Mouse (Mus musculus) kidney, embryonic 15.5 days (tissue): ENCODE data around the gene Auh. TPM values are rescaled to one million over a fixed set of nuclear protein-coding genes. Genes with fewer than 3 reads are reported as not detected.

Source experiments
- ATAC-seq: fragments of 200-750 bp; cut with Nextera tagmentation; replicated peaks from 2 replicates; pipeline ENCODE4 v1.8.0; 2017; ENCODE audit warnings: moderate TSS enrichment; ENCODE audit not compliant: low FRiP score
- H3K27ac ChIP-seq: fragments of 300-500 bp; sonication (generic); 2 replicates; pipeline ENCODE4 v1.5.1; 2015; ENCODE audit warnings: mild to moderate bottlenecking, inconsistent platforms
- H3K27me3 ChIP-seq: fragments of 300-500 bp; sonication (generic); 2 replicates; pipeline ENCODE4 v1.6.1; 2015; ENCODE audit warnings: inconsistent platforms
- H3K36me3 ChIP-seq: fragments of 300-500 bp; sonication (generic); 2 replicates; pipeline ENCODE4 v1.6.1; 2015; ENCODE audit warnings: inconsistent platforms
- H3K4me1 ChIP-seq: fragments of 300-500 bp; sonication (generic); 2 replicates; pipeline ENCODE4 v1.6.1; 2015; ENCODE audit warnings: inconsistent platforms
- H3K4me2 ChIP-seq: fragments of 300-500 bp; sonication (generic); 2 replicates; pipeline ENCODE4 v1.6.1; 2015; ENCODE audit warnings: moderate library complexity, mild to moderate bottlenecking, inconsistent platforms
- H3K4me3 ChIP-seq: fragments of 300-500 bp; sonication (generic); replicated peaks from 2 replicates; pipeline ENCODE4 v1.5.1; 2015; ENCODE audit warnings: mild to moderate bottlenecking, inconsistent platforms
- H3K9ac ChIP-seq: fragments of 300-500 bp; sonication (generic); 2 replicates; pipeline ENCODE4 v1.6.1; 2015; ENCODE audit warnings: mild to moderate bottlenecking, inconsistent platforms
- H3K9me3 ChIP-seq: fragments of 300-500 bp; sonication (generic); replicated peaks from 2 replicates; pipeline ENCODE4 v1.6.1; 2016; ENCODE audit warnings: inconsistent platforms
- WGBS: fragments of 180-500 bp; shearing (Covaris S2); methylation state at CpG from one replicate; pipeline ENCODE4 v1.1.7; 2015; ENCODE audit warnings: mixed read lengths; 5-methylcytosine and 5-hydroxymethylcytosine counted together
- polyA plus RNA-seq: library from polyadenylated mRNA; unstranded; fragments of >200 nt; fragmentation: Nextera tagmentation; extraction: Ambion mirVana; gene quantifications from 2 replicates; pipeline ENCODE4 v1.2.1, GENCODE M21; 2015

Gene Auh
- polyA plus RNA-seq: 56.4 and 57.0 TPM in 2 replicates

DNA sequence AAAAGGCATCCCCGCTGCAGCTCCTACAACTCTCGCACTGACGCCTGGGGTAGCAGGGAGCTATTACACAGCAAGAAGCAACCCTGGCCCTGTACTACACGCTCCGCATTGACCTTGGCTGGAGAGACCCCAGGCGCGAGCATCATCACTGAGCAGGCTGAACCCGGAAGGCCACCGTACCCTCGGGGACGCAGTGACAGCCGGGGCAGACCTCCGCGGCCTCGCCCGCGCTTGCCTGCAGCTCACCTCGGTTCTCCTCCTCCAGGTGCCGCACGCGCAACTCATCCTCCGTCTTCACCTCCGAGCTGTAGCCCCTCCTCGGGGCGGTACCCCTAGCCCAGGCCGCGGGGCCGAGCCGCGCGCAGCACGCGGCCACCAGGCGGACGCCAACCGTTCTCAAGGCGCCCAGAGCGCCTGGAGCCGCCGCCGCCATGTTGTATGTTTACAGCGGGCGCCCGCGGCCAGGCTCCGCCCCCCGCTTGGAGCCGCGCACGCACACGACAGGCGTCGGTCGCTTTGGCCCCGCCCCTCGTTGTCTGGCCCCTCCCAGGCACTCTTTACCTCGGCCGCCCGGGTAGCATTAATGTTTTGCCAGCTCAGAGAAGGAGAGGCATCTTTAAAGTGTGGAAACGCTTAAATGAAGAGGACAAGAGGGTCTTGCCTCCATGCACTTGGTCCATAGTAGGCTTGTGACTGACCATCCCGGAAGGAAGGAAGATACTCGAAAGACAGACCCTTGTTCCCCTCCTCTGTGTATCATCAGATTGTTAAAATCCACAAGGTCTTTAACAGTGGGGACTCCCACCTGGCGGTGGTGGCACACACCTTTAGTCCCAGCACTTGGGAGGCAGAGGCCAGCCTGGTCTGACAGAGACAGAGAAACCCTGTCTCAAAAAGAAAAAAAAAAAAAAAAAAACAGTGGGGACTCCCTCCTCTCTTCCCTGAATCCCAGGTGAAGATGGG lies at the start of gene Auh:
Gene Auh, minus strand, starts transcription at position 473 of the 963 bp plus-strand sequence.
- no peaks in the 10 kb centered on the region for H3K9me3 ChIP-seq
- H3K36me3 ChIP-seq: no peaks in the 10 kb centered on the region
- peak within 1 kb of the TSS; percentile 81 for H3K4me3 ChIP-seq
- H3K9ac ChIP-seq: peak within 1 kb of the TSS; percentile 82
- peak within 1 kb of the TSS; percentile 78 for H3K27ac ChIP-seq
- H3K27me3 ChIP-seq: no peaks in the 10 kb centered on the region
- H3K4me1 ChIP-seq: peaks cover 23% of the 10 kb centered on the region
- ATAC-seq: peak; percentile 97
- WGBS: under 1% methylated on average over 63 of the region's 63 CpGs
- peak within 1 kb of the TSS; percentile 63 for H3K4me2 ChIP-seq

DNA sequence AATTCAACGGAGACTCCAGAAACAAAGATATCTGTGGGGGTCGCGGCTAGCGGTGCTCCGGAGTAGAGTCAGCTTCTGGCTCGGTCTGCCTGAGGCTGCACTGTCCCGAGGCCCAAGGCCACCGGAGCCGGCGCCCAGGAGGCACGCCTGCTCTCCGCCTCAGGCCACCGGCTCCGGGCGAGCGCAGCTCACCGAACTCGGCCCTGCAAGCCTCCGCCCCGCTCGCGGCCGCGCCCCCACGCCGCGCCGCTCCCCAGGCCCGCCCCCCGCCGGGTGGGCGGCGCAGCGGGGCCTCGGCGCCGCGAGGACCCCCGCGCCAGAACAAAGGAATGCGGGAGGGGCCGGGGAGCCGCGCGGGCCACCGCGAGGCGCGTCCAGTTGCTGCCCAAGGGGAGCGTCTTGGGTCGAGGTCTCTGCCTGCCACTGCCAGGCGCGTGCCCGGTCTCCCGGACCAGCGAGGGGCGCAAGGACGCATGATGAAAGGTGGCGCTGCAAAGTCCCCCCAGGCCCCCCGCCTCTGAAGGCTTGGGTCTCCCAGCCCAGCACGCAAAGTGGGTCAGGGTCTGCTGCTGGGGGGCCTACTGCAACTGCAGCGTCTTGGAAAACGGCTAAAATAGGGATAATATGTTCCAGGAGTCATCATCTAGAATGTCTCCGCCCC lies 49.0 kb upstream of the Auh start:
- Histone ChIP-seq H3K4me3 (peak overlapping the region; percentile 66), H3K27ac (peak overlapping the region; percentile 59), H3K36me3 (no peaks in the 10 kb centered on the region), H3K9me3 (no peaks in the 10 kb centered on the region), H3K4me1 (peaks cover 55% of the 10 kb centered on the region), H3K9ac (peak overlapping the region; percentile 63), H3K27me3 (peaks cover 9% of the 10 kb centered on the region; the same call in 1 of the 2 replicates), H3K4me2 (peak overlapping the region; percentile 99)
- 0 out of 2 replicates have a peak, but pooled peaks have one; percentile 4 for ATAC-seq
- WGBS: under 1% methylated on average over 62 of the region's 64 CpGs

DNA sequence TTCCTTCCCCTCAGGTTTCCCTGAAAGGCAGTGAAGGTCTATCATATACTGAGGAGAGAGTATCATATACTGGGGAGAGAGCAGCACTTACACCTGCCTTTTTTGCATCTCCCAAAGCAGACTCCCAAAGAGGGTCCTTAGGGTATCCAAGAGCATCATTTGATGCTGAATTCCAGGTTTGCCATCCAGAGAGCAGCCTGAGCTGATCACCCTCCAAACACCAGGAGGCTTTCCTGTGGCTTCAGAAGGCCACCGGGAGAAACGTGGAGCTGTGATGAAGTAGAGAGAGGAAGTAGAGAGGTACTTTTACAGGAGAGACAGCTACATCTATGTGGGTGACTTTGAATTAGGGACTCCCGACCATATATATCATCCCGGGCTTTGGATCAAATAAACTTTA lies 48.3 kb upstream of the Auh start:
- H3K27me3 ChIP-seq: peaks cover 6% of the 10 kb centered on the region; the same call in 1 of the 2 replicates
- WGBS: 31% methylated on average over 4 of the region's 4 CpGs
- peak overlapping the region; percentile 63; the same call in 1 of the 2 replicates for H3K9ac ChIP-seq
- H3K4me3 ChIP-seq: peak overlapping the region; percentile 66
- H3K36me3 ChIP-seq: no peaks in the 10 kb centered on the region
- no peaks in the 10 kb centered on the region for H3K9me3 ChIP-seq
- ATAC-seq: no peak
- H3K4me1 ChIP-seq: peaks cover 55% of the 10 kb centered on the region
- no peak overlapping the region for H3K27ac ChIP-seq
- H3K4me2 ChIP-seq: peak overlapping the region; percentile 99

DNA sequence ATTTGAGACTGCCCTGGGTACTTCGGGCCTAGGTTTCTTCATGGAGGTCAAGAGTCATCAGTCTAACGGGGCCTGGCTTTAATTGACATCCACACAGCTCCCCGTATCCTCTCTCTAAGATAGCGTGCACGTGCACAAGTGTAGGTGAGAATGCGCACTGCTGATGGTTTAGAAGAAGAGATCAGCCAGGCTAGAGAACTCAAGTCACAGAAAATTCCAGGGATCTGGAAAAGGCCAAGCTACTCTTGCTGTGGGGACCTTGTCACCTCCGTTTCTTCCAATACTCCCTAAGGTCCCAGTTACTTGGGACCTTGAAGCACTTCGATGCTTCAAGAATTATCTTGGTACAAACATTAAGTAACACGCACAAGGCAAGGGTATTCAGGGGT lies 47.7 kb upstream of the Auh start:
- peaks cover 6% of the 10 kb centered on the region; the same call in 1 of the 2 replicates for H3K27me3 ChIP-seq
- 81% methylated on average over 9 of the region's 9 CpGs for WGBS
- no peak for ATAC-seq
- no peaks in the 10 kb centered on the region for H3K36me3 ChIP-seq
- H3K9me3 ChIP-seq: no peaks in the 10 kb centered on the region
- H3K4me1 ChIP-seq: peaks cover 53% of the 10 kb centered on the region
- H3K4me3 ChIP-seq: no peak overlapping the region
- 0 out of 2 replicates have a peak overlapping the region, but pooled peaks have one; percentile 18 for H3K4me2 ChIP-seq
- H3K9ac ChIP-seq: no peak overlapping the region
- no peak overlapping the region for H3K27ac ChIP-seq

DNA sequence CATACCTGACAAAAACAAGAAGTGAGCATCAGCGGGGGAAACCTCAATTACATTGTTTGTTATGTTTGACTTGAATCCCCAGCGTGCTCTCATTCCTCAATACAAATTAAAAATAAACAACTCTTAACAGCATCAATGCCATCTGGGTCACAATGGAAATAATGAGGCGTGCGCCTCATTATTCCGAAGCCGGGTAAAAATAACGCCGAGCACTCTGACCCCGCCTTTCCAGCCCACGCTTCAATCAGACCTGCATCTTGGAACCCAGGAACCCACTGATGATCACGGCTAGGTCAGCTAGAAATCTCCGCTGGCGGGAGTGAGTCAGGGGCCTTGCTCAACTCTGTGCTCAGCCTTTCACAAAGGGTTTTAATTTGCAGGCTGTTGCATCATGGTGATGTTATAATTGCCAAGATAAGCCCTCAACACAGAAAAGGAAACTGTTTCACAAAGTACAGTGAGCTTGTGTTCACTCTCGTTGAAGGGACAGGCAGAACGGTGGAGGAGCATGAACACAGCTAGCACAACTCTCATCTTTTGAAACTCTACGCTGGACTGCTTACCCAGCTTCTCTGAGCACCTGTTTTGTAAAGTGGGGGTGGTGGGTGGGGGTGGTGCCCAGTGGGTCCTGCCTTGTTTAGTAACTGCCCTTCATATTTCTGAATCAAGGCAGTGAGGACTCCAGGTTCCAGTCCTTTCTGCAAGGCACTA lies 47.2 kb upstream of the Auh start:
- Histone ChIP-seq H3K4me3 (no peak overlapping the region), H3K4me2 (peak overlapping the region; percentile 18)
- WGBS: 32% methylated on average over 16 of the region's 16 CpGs

DNA sequence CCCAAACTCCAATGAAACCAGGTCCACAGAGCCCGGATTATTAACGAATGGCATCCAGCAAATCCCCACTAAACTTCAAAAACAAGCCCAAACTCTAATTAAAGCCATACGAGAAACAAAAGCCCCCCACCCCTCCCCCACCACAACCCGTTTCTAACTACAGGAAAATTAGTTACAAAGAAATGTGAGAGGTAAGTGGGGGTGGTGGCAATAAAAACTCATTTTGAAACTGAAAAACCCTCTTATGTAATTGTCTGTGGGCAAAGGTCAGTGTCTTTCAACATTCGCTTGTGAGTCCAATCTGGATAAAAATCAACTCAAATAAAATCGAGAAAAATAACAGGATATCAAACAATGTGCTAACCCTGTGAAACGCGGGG lies 46.6 kb upstream of the Auh start:
- no peaks in the 10 kb centered on the region for H3K9me3 ChIP-seq
- H3K27me3 ChIP-seq: no peaks in the 10 kb centered on the region
- no peak overlapping the region for H3K4me3 ChIP-seq
- no peak for ATAC-seq
- WGBS: 26% methylated on average over 8 of the region's 8 CpGs
- H3K4me1 ChIP-seq: peaks cover 43% of the 10 kb centered on the region
- no peaks in the 10 kb centered on the region for H3K36me3 ChIP-seq
- peak overlapping the region; percentile 18 for H3K4me2 ChIP-seq
- no peak overlapping the region for H3K27ac ChIP-seq
- no peak overlapping the region for H3K9ac ChIP-seq

More for the DNA sequence above, 47.2 kb upstream of the Auh start:
- ATAC-seq: no peak
- Histone ChIP-seq H3K36me3 (no peaks in the 10 kb centered on the region), H3K27me3 (peaks cover under 1% of the 10 kb centered on the region; the same call in 1 of the 2 replicates), H3K9me3 (no peaks in the 10 kb centered on the region), H3K4me1 (peaks cover 47% of the 10 kb centered on the region), H3K27ac (peak overlapping the region; percentile 42; the same call in 1 of the 2 replicates), H3K9ac (0 out of 2 replicates have a peak overlapping the region, but pooled peaks have one; percentile 22)

DNA sequence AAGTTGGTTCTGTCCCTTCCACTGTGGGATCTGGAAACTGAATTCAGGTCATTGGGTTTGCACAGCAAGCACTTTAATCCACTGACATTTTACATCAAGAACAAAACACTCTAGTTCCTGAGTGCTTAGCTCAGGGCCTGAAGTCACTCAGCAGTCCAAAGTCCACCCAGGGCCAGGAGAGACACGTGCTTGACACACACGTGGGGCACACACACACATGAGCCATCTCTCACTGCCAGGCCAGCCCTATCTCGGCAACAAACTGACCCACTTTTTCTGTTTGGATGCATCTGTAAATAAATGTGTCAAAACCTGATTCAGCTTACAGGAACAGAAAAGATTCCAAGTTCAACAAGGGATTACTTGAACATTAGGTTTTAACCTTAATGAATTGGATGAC lies 45.2 kb upstream of the Auh start:
- Histone ChIP-seq H3K4me2 (no peak overlapping the region), H3K9ac (no peak overlapping the region), H3K4me1 (peaks cover 42% of the 10 kb centered on the region), H3K4me3 (no peak overlapping the region), H3K27me3 (no peaks in the 10 kb centered on the region), H3K9me3 (no peaks in the 10 kb centered on the region), H3K36me3 (no peaks in the 10 kb centered on the region), H3K27ac (no peak overlapping the region)
- 80% methylated on average over 3 of the region's 3 CpGs for WGBS
- ATAC-seq: no peak

DNA sequence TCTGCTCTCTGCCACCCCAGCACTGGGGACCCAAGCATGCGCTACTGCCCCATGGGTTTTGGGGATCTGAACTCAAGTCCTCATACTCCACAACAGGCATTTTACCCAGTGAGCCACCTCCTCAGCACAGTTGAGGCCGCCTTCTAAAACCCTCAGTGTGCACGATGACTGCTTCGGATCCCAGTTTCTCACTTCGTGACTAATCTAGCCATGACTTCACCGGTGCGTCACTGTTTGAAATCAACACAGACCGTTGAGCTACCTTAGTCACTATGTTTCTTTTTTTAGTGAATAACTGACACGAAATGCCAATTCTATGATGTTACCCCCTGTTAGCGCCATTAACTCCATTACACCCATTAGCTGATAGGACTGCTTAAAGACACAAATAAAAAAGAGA lies 43.9 kb upstream of the Auh start:
- no peaks in the 10 kb centered on the region for H3K27me3 ChIP-seq
- no peak for ATAC-seq
- WGBS: 95% methylated on average over 10 of the region's 10 CpGs
- H3K36me3 ChIP-seq: peaks cover 5% of the 10 kb centered on the region
- no peak overlapping the region for H3K27ac ChIP-seq
- no peak overlapping the region for H3K4me2 ChIP-seq
- no peaks in the 10 kb centered on the region for H3K9me3 ChIP-seq
- peaks cover 34% of the 10 kb centered on the region for H3K4me1 ChIP-seq
- no peak overlapping the region for H3K4me3 ChIP-seq
- H3K9ac ChIP-seq: no peak overlapping the region

DNA sequence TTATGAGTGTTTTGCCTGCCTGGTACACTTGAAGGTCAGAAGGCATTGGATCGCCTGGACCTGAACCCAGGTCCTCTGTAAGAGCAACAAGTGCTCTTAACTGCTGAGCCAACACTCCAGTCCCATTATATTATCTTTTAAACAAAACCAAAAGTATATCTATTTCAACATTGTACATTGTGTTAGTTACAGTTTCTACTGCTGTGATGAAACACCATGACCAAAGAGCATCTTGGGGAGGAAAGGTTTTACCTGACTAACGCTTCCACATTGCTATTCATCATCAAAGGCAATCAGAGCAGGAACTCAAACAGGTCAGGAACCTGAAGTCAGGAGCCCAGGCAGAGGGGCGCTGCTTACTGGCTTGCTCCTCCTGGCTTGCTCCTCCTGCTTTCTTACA lies 43.1 kb upstream of the Auh start:
- Histone ChIP-seq H3K27me3 (no peaks in the 10 kb centered on the region), H3K4me1 (peaks cover 28% of the 10 kb centered on the region), H3K9me3 (no peaks in the 10 kb centered on the region), H3K27ac (no peak overlapping the region), H3K36me3 (peaks cover 13% of the 10 kb centered on the region), H3K9ac (no peak overlapping the region), H3K4me3 (no peak overlapping the region), H3K4me2 (no peak overlapping the region)
- 93% methylated on average over 3 of the region's 3 CpGs for WGBS
- ATAC-seq: no peak

DNA sequence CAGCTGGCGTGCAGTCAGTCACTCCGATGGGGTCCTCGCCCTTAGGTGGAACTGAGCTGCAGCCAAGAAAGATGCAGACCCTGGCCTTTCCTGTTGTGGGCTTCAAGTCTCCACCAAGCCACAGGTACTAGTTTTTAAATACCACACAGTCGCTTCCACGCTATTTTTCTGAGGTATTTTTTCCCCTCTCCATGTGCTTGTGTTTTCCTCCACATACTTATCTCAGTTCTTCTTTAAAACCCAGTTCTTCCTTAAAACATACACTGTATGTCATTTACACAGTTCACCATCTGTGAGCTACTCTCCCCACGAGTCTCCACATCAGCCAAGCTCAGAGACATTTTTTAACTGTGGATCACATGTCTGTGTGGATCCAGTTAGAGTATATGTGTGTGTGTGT lies 41.4 kb upstream of the Auh start:
- WGBS: 81% methylated on average over 6 of the region's 6 CpGs
- Histone ChIP-seq H3K4me3 (no peak overlapping the region), H3K27me3 (no peaks in the 10 kb centered on the region), H3K9ac (no peak overlapping the region), H3K4me2 (no peak overlapping the region), H3K4me1 (peaks cover 11% of the 10 kb centered on the region), H3K36me3 (peaks cover 29% of the 10 kb centered on the region), H3K27ac (no peak overlapping the region), H3K9me3 (no peaks in the 10 kb centered on the region)
- no peak for ATAC-seq

DNA sequence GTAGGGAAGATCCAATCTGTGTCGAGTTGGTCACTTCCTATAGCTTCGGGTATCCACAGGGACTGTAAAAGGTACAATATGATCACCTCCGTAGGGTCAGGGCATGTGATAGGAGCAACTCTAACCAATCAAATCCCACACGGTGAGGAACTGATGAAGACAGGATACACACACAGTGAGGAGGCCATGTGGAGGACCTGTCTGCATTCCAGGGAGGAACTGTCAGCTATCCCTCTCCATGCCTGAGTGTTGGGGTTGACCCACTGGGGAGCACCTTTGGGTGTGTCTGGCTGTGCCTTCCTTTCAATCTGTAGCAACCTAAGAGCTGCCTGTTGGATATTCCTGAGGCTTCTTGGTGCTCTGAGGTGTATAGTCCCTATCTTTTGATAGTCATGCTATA lies 33.4 kb upstream of the Auh start:
- ATAC-seq: no peak
- Histone ChIP-seq H3K27ac (no peak overlapping the region), H3K4me3 (no peak overlapping the region), H3K9ac (no peak overlapping the region), H3K4me2 (no peak overlapping the region), H3K9me3 (no peaks in the 10 kb centered on the region), H3K27me3 (no peaks in the 10 kb centered on the region), H3K36me3 (peaks cover 34% of the 10 kb centered on the region), H3K4me1 (no peaks in the 10 kb centered on the region)
- 85% methylated on average over 4 of the region's 4 CpGs for WGBS
